Comparison of ENCODE assay signal across 10 mouse cellular contexts in the genomic region with DNA sequence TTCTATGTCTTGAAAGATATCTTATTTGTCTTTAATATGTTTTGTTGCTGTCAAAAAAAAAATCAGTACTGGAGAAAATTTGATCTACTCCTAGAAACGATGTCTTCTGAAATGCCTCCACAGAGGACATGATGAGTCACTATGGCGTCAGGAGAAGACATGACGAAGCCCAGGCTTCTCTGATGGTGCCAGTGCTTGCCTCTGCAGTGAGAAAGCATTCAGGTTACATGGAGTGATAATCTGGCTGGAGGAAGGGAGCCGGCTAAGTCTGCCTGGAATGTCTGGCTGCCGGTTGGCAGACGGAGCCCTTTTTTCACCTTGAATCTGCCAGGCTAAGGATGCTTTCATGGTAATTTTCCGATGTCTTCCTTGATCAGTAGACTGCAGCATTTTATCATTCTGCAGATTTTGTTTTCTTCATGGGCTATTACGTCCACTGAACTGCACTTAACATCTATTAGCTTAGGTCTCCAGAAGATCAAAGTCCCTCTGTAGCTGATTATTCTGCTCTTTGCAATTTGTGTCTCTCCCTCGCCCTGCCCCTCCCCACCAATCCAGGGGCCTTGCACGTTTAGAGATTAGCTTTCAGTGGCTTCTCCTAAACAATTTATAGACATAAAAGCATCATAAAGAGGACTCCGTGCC.
DNase-seq lines count a peak whose midpoint lies in the region; ATAC-seq and TF ChIP-seq lines count a peak whose summit lies in the region.
"Had no signal": no experiment of that assay in that cellular context is flagged by ENCODE, and none has a peak within 500 bp of the region (broad histone marks: within the 10 kb centered on the region; RNA-seq: fewer than 3 reads in every experiment).

No protein-coding gene starts in this region.

- H3K27ac ChIP-seq in forebrain, embryonic 10.5 days = 0 out of 2 replicates have a peak overlapping the region, but pooled peaks have one; percentile 26
- no peak overlapping the region for H3K27ac ChIP-seq in forebrain, embryonic 16.5 days (ENCODE audit: low read length)
- H3K27ac ChIP-seq in lung, embryonic 14.5 days (ENCODE audit: low read depth) = no peak overlapping the region; the same call in 1 of the 2 replicates
- peak overlapping the region; percentile 40; the same call in 1 of the 2 replicates for H3K27ac ChIP-seq in embryonic facial prominence, embryonic 10.5 days (replicated peaks)
- H3K27ac ChIP-seq: liver, embryonic 13.5 days; neural tube, embryonic 12.5 days had no signal

- H3K4me1 ChIP-seq in forebrain, embryonic 10.5 days = peaks cover 20% of the 10 kb centered on the region
- H3K4me1 ChIP-seq in forebrain, embryonic 16.5 days (replicated peaks; ENCODE audit: control insufficient read depth, insufficient read depth, low read length) = peaks cover 3% of the 10 kb centered on the region; the same call in 1 of the 2 replicates
- H3K4me1 ChIP-seq in lung, embryonic 14.5 days (ENCODE audit: insufficient read depth) = no peaks in the 10 kb centered on the region
- H3K4me1 ChIP-seq in embryonic facial prominence, embryonic 10.5 days = peaks cover 39% of the 10 kb centered on the region
- H3K4me1 ChIP-seq: liver, embryonic 13.5 days; neural tube, embryonic 12.5 days had no signal

- no peak overlapping the region for H3K4me2 ChIP-seq in forebrain, embryonic 16.5 days (ENCODE audit: low read length)
- no peak overlapping the region for H3K4me2 ChIP-seq in lung, embryonic 14.5 days
- H3K4me2 ChIP-seq: liver, embryonic 13.5 days; neural tube, embryonic 12.5 days had no signal

- no peak overlapping the region; the same call in 1 of the 2 replicates for H3K4me3 ChIP-seq in forebrain, embryonic 10.5 days
- H3K4me3 ChIP-seq in forebrain, embryonic 16.5 days (replicated peaks; ENCODE audit: low read length) = no peak overlapping the region
- no peak overlapping the region for H3K4me3 ChIP-seq in lung, embryonic 14.5 days (ENCODE audit: low read depth, low read length)
- H3K4me3 ChIP-seq in embryonic facial prominence, embryonic 10.5 days = no peak overlapping the region
- H3K4me3 ChIP-seq: liver, embryonic 13.5 days; neural tube, embryonic 12.5 days had no signal

- DNase-seq in forebrain, embryonic 10.5 days (ENCODE audit: extremely low spot score, low spot score) = no peak
- peak; percentile 33 for DNase-seq in lung, embryonic 14.5 days
- no peak for DNase-seq in lung, adult 18-20 months
- peak; percentile 54 for DNase-seq in embryonic facial prominence, embryonic 10.5 days (ENCODE audit: low spot score)
- peak; percentile 16 for DNase-seq in retina, embryonic 14.5 days (ENCODE audit: low spot score)
- no peak for DNase-seq in layer of hippocampus, adult 9-11 months
- DNase-seq in lung, postnatal 36 days = no peak
- DNase-seq: liver, embryonic 13.5 days had no signal

- no peak overlapping the region for H3K9ac ChIP-seq in forebrain, embryonic 16.5 days (replicated peaks; ENCODE audit: low read depth, low read length)
- no peak overlapping the region for H3K9ac ChIP-seq in lung, embryonic 14.5 days
- H3K9ac ChIP-seq: liver, embryonic 13.5 days; neural tube, embryonic 12.5 days had no signal

- no peaks in the 10 kb centered on the region for H3K36me3 ChIP-seq in forebrain, embryonic 10.5 days (replicated peaks)
- H3K36me3 ChIP-seq in forebrain, embryonic 16.5 days (ENCODE audit: control insufficient read depth, insufficient read depth) = no peaks in the 10 kb centered on the region
- no peaks in the 10 kb centered on the region for H3K36me3 ChIP-seq in lung, embryonic 14.5 days (ENCODE audit: insufficient read depth)
- no peaks in the 10 kb centered on the region for H3K36me3 ChIP-seq in embryonic facial prominence, embryonic 10.5 days (replicated peaks)
- H3K36me3 ChIP-seq: liver, embryonic 13.5 days; neural tube, embryonic 12.5 days had no signal

- no peaks in the 10 kb centered on the region for H3K9me3 ChIP-seq in forebrain, embryonic 10.5 days
- no peaks in the 10 kb centered on the region for H3K9me3 ChIP-seq in forebrain, embryonic 16.5 days (ENCODE audit: control insufficient read depth, low read length)
- no peaks in the 10 kb centered on the region for H3K9me3 ChIP-seq in lung, embryonic 14.5 days (ENCODE audit: low read depth, low read length)
- no peaks in the 10 kb centered on the region for H3K9me3 ChIP-seq in embryonic facial prominence, embryonic 10.5 days
- H3K9me3 ChIP-seq: liver, embryonic 13.5 days; neural tube, embryonic 12.5 days had no signal

- WGBS in forebrain, embryonic 10.5 days = 17% methylated on average over 11 of the region's 11 CpGs
- 11% methylated on average over 11 of the region's 11 CpGs for WGBS in forebrain, embryonic 16.5 days
- 14% methylated on average over 11 of the region's 11 CpGs for WGBS in lung, embryonic 14.5 days
- WGBS in embryonic facial prominence, embryonic 10.5 days = 20% methylated on average over 11 of the region's 11 CpGs

- no peak for TF ChIP-seq CTCF in lung, embryonic 14.5 days (IDR thresholded peaks at IDR 0.05; ENCODE audit: low read depth)

- H3K27me3 ChIP-seq in forebrain, embryonic 10.5 days (ENCODE audit: poor library complexity, severe bottlenecking) = peaks cover 18% of the 10 kb centered on the region; the same call in 1 of the 2 replicates
- H3K27me3 ChIP-seq in forebrain, embryonic 16.5 days (replicated peaks; ENCODE audit: control insufficient read depth, insufficient read depth, low read length) = no peaks in the 10 kb centered on the region
- no peaks in the 10 kb centered on the region for H3K27me3 ChIP-seq in lung, embryonic 14.5 days (ENCODE audit: insufficient read depth, low read length)
- no peaks in the 10 kb centered on the region; the same call in 1 of the 2 replicates for H3K27me3 ChIP-seq in embryonic facial prominence, embryonic 10.5 days (replicated peaks; ENCODE audit: low read depth, poor library complexity, severe bottlenecking)
- H3K27me3 ChIP-seq: liver, embryonic 13.5 days; neural tube, embryonic 12.5 days had no signal

- no peak for ATAC-seq in forebrain, embryonic 16.5 days
- peak; percentile 47; the same call in 1 of the 2 replicates for ATAC-seq in lung, embryonic 14.5 days (ENCODE audit: insufficient read depth)

Comparison
In these comparisons a context has a peak if more than half of its experiments do, and no peak if none do; other contexts are left out.
1. DNase-seq: peak in lung, embryonic 14.5 days (single experiment), embryonic facial prominence, embryonic 10.5 days (single experiment) and retina, embryonic 14.5 days (single experiment); none in forebrain, embryonic 10.5 days (single experiment), lung, adult 18-20 months (0 of 2), layer of hippocampus, adult 9-11 months (single experiment) and lung, postnatal 36 days (single experiment).
2. H3K27ac ChIP-seq: peak in forebrain, embryonic 10.5 days (single experiment) and embryonic facial prominence, embryonic 10.5 days (single experiment); none in forebrain, embryonic 16.5 days (single experiment) and lung, embryonic 14.5 days (single experiment).